Mouse (Mus musculus): ENCODE results near the gene Olfr988. TPM values are rescaled to one million over a fixed set of nuclear protein-coding genes. Genes with fewer than 3 reads are reported as not detected.

The Olfr988 gene
- polyA plus RNA-seq (2012; ENCODE audit: low replicate concordance): not detected in 2 replicates

DNA sequence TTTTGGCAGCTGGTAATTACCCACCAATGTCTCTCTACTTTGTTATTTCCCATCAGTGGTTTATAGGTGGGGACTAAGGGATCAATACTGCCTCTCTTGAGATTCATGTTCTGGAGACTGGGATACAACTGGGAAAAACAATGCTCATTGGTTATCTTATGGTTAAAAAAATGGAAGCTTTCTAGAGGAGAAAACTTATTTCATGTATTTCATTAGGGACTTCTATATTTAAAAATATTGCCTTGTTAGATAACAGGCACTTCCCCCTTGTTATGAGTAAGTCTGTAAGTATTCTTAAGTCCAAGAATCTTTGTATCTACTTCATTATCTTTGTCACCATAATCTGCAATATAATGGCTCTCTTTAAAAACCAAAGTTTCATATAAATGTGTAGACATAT, at the start of gene Olfr988:
Gene Olfr988 (minus strand): TSS at position 101 of the 400 bp plus-strand sequence.

GRCm38 (mm10) chr2:85409369-85409768, 46.3 kb upstream of the Olfr988 start, which contains the start of gene Olfr992:
Olfr992 (minus strand) TSS chr2:85409469.

DNA sequence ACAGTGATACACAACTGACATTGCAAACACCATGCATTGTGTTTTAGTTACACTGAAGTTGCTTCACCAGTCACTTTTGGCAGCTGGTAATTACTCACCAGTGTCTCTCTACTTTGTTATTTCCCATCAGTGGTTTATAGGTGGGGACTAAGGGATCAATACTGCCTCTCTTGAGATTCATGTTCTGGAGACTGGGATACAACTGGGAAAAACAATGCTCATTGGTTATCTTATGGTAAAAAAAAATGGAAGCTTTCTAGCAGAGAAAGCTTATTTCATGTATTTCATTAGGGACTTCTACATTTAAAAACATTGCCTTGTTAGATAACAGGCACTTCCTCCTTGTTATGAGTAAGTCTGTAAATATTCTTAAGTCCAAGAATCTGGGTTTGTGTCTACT, 23.8 kb downstream of the Olfr988 start, which contains the start of gene Olfr987:
Gene Olfr987 (minus strand): TSS at position 101 of the 400 bp plus-strand sequence.

Other genes starting within 250 kb of the Olfr988 start
- gene Aplnr, start 227.0 kb downstream of the Olfr988 start, polyA plus RNA-seq (2012; ENCODE audit: low replicate concordance): 0.05 and 0.16 TPM in 2 replicates
- gene Lrrc55, start 166.0 kb downstream of the Olfr988 start, polyA plus RNA-seq (2012; ENCODE audit: low replicate concordance): 0.20 TPM in 1 of 2 replicates, not detected in the other
- not detected in 2 replicates for gene Olfr987, start 23.9 kb downstream of the Olfr988 start, polyA plus RNA-seq (2012; ENCODE audit: low replicate concordance)
- gene Olfr992, start 46.2 kb upstream of the Olfr988 start, polyA plus RNA-seq (2012; ENCODE audit: low replicate concordance): not detected in 2 replicates
- not detected in 2 replicates for gene Olfr993, start 51.6 kb upstream of the Olfr988 start, polyA plus RNA-seq (2012; ENCODE audit: low replicate concordance)
- gene Olfr994, start 73.2 kb upstream of the Olfr988 start, polyA plus RNA-seq (2012; ENCODE audit: low replicate concordance): not detected in 2 replicates
- not detected in 2 replicates for gene Olfr995, start 80.4 kb upstream of the Olfr988 start, polyA plus RNA-seq (2012; ENCODE audit: low replicate concordance)
- gene 4833423E24Rik, start 155.8 kb upstream of the Olfr988 start, polyA plus RNA-seq (2012; ENCODE audit: low replicate concordance): not detected in 2 replicates
- not detected in 2 replicates for gene Olfr996, start 216.0 kb upstream of the Olfr988 start, polyA plus RNA-seq (2012; ENCODE audit: low replicate concordance)
- gene Olfr998, start 225.7 kb upstream of the Olfr988 start, polyA plus RNA-seq (2012; ENCODE audit: low replicate concordance): not detected in 2 replicates
- not detected in 2 replicates for gene Olfr1000, start 248.7 kb upstream of the Olfr988 start, polyA plus RNA-seq (2012; ENCODE audit: low replicate concordance)

Measured in leukemia stem cell, adult 10-12 weeks (primary cell).